Mouse (Mus musculus): ENCODE results near the gene Spns3. TPM values are rescaled to one million over a fixed set of nuclear protein-coding genes. Genes with fewer than 3 reads are reported as not detected.
A peak's percentile ranks its signal among the peaks of the same experiment; 100 is the strongest.

Spns3 gene
- polyA plus RNA-seq, 1 experiment: 0.02 TPM

- H3K4me3 ChIP-seq: no peak overlapping the region
- peak overlapping the region; percentile 37 for H3K4me2 ChIP-seq (ENCODE audit: low read depth)
- peaks cover 20% of the 10 kb centered on the region for H3K27me3 ChIP-seq (ENCODE audit: control insufficient read depth, insufficient read depth, insufficient read length)
- no peaks in the 10 kb centered on the region for H3K79me2 ChIP-seq (ENCODE audit: control insufficient read depth, insufficient read depth)
- H3K36me3 ChIP-seq (ENCODE audit: control insufficient read depth, insufficient read depth): no peaks in the 10 kb centered on the region
- TF ChIP-seq USF1 (IDR thresholded peaks at IDR 0.05; ENCODE audit: low read depth) (no peak), POLR2AphosphoS2 (IDR thresholded peaks at IDR 0.05; ENCODE audit: insufficient read length, low read depth) (no peak), MYOD1 (IDR thresholded peaks at IDR 0.05; ENCODE audit: control insufficient read depth in 1 of 3, insufficient read length in 2 of 3, low read depth in 2 of 3) (no peak), TCF3 (IDR thresholded peaks at IDR 0.05; ENCODE audit: insufficient read length, low read depth) (no peak), MYOG (IDR thresholded peaks at IDR 0.05; ENCODE audit: control insufficient read depth in 1 of 3, insufficient read depth in 1 of 3, insufficient read length in 2 of 3, low read depth in 2 of 3) (no peak), SRF (IDR thresholded peaks at IDR 0.05; ENCODE audit: control insufficient read depth, insufficient read length, low read depth) (no peak), POLR2A (IDR thresholded peaks at IDR 0.05; ENCODE audit: insufficient read length, low read depth) (no peak)
- H3ac ChIP-seq (ENCODE audit: control insufficient read depth, insufficient read length): no peak overlapping the region
Observed at GRCm38 (mm10) chr11:72564232-72564807, 14.0 kb upstream of the Spns3 start.

GRCm38 (mm10) chr11:72560661-72561060 lies 10.4 kb upstream of the Spns3 start:
- Histone ChIP-seq H3K27me3 (ENCODE audit: control insufficient read depth, insufficient read depth, insufficient read length) (peaks cover 20% of the 10 kb centered on the region), H3K36me3 (ENCODE audit: control insufficient read depth, insufficient read depth) (no peaks in the 10 kb centered on the region), H3ac (ENCODE audit: control insufficient read depth, insufficient read length) (no peak overlapping the region), H3K4me2 (ENCODE audit: low read depth) (no peak overlapping the region), H3K79me2 (ENCODE audit: control insufficient read depth, insufficient read depth) (no peaks in the 10 kb centered on the region), H3K4me3 (no peak overlapping the region)
- TF ChIP-seq TCF12 (IDR thresholded peaks at IDR 0.05; ENCODE audit: insufficient read depth, poor library complexity, severe bottlenecking) (no peak), POLR2A (IDR thresholded peaks at IDR 0.05; ENCODE audit: insufficient read length, low read depth) (no peak), USF1 (IDR thresholded peaks at IDR 0.05; ENCODE audit: low read depth) (no peak), MYOG (IDR thresholded peaks at IDR 0.05; ENCODE audit: control insufficient read depth in 1 of 3, insufficient read depth in 1 of 3, insufficient read length in 2 of 3, low read depth in 2 of 3) (no peak), TCF3 (IDR thresholded peaks at IDR 0.05; ENCODE audit: insufficient read length, low read depth) (no peak), SRF (IDR thresholded peaks at IDR 0.05; ENCODE audit: control insufficient read depth, insufficient read length, low read depth) (no peak), POLR2AphosphoS2 (IDR thresholded peaks at IDR 0.05; ENCODE audit: insufficient read length, low read depth) (no peak), MYOD1 (IDR thresholded peaks at IDR 0.05; ENCODE audit: control insufficient read depth in 1 of 3, insufficient read length in 2 of 3, low read depth in 2 of 3) (no peak), REST (IDR thresholded peaks at IDR 0.05; ENCODE audit: insufficient read depth, insufficient read length) (no peak), CEBPB (IDR thresholded peaks at IDR 0.05; ENCODE audit: insufficient read depth, poor library complexity, severe bottlenecking) (no peak)

GRCm38 (mm10) chr11:72558155-72558554 lies 7.8 kb upstream of the Spns3 start:
- no peak for TF ChIP-seq TCF3 (IDR thresholded peaks at IDR 0.05; ENCODE audit: insufficient read length, low read depth)
- no peak for TF ChIP-seq TCF12 (IDR thresholded peaks at IDR 0.05; ENCODE audit: insufficient read depth, poor library complexity, severe bottlenecking)
- no peak for TF ChIP-seq MYOG (IDR thresholded peaks at IDR 0.05; ENCODE audit: control insufficient read depth in 1 of 3, insufficient read depth in 1 of 3, insufficient read length in 2 of 3, low read depth in 2 of 3)
- Histone ChIP-seq H3K4me3 (no peak overlapping the region), H3K79me2 (ENCODE audit: control insufficient read depth, insufficient read depth) (no peaks in the 10 kb centered on the region), H3K27me3 (ENCODE audit: control insufficient read depth, insufficient read depth, insufficient read length) (peaks cover 20% of the 10 kb centered on the region), H3ac (ENCODE audit: control insufficient read depth, insufficient read length) (no peak overlapping the region), H3K36me3 (ENCODE audit: control insufficient read depth, insufficient read depth) (no peaks in the 10 kb centered on the region), H3K4me2 (ENCODE audit: low read depth) (no peak overlapping the region)

- no peaks in the 10 kb centered on the region for H3K36me3 ChIP-seq (ENCODE audit: control insufficient read depth, insufficient read depth)
- H3K79me2 ChIP-seq (ENCODE audit: control insufficient read depth, insufficient read depth): no peaks in the 10 kb centered on the region
- H3ac ChIP-seq (ENCODE audit: control insufficient read depth, insufficient read length): no peak overlapping the region
- H3K4me3 ChIP-seq: no peak overlapping the region
- peaks cover 14% of the 10 kb centered on the region for H3K27me3 ChIP-seq (ENCODE audit: control insufficient read depth, insufficient read depth, insufficient read length)
- H3K4me2 ChIP-seq (ENCODE audit: low read depth): no peak overlapping the region
- TF ChIP-seq TCF3 (IDR thresholded peaks at IDR 0.05; ENCODE audit: insufficient read length, low read depth) (no peak), MYOD1 (IDR thresholded peaks at IDR 0.05; ENCODE audit: control insufficient read depth in 1 of 3, insufficient read length in 2 of 3, low read depth in 2 of 3) (no peak), SRF (IDR thresholded peaks at IDR 0.05; ENCODE audit: control insufficient read depth, insufficient read length, low read depth) (no peak), E2F4 (IDR thresholded peaks at IDR 0.05; ENCODE audit: insufficient read depth) (no peak), CEBPB (IDR thresholded peaks at IDR 0.05; ENCODE audit: insufficient read depth, poor library complexity, severe bottlenecking) (no peak), TCF12 (IDR thresholded peaks at IDR 0.05; ENCODE audit: insufficient read depth, poor library complexity, severe bottlenecking) (no peak), MYOG (IDR thresholded peaks at IDR 0.05; ENCODE audit: control insufficient read depth in 1 of 3, insufficient read depth in 1 of 3, insufficient read length in 2 of 3, low read depth in 2 of 3) (no peak), MAX (IDR thresholded peaks at IDR 0.05; ENCODE audit: low read depth) (no peak), REST (IDR thresholded peaks at IDR 0.05; ENCODE audit: insufficient read depth, insufficient read length) (no peak), POLR2AphosphoS2 (IDR thresholded peaks at IDR 0.05; ENCODE audit: insufficient read length, low read depth) (no peak), USF1 (IDR thresholded peaks at IDR 0.05; ENCODE audit: low read depth) (no peak)
Observed at GRCm38 (mm10) chr11:72556953-72557352, 6.6 kb upstream of the Spns3 start.

- Histone ChIP-seq H3K79me2 (ENCODE audit: control insufficient read depth, insufficient read depth) (no peaks in the 10 kb centered on the region), H3K4me3 (no peak overlapping the region), H3K4me2 (ENCODE audit: low read depth) (no peak overlapping the region), H3K27me3 (ENCODE audit: control insufficient read depth, insufficient read depth, insufficient read length) (peaks cover 13% of the 10 kb centered on the region), H3ac (ENCODE audit: control insufficient read depth, insufficient read length) (no peak overlapping the region), H3K36me3 (ENCODE audit: control insufficient read depth, insufficient read depth) (no peaks in the 10 kb centered on the region)
- no peak for TF ChIP-seq TCF3 (IDR thresholded peaks at IDR 0.05; ENCODE audit: insufficient read length, low read depth)
- no peak for TF ChIP-seq USF1 (IDR thresholded peaks at IDR 0.05; ENCODE audit: low read depth)
- TF ChIP-seq MYOG (IDR thresholded peaks at IDR 0.05; ENCODE audit: control insufficient read depth in 1 of 3, insufficient read depth in 1 of 3, insufficient read length in 2 of 3, low read depth in 2 of 3): no peak
- TF ChIP-seq POLR2A (IDR thresholded peaks at IDR 0.05; ENCODE audit: insufficient read length, low read depth): no peak
- no peak for TF ChIP-seq MAX (IDR thresholded peaks at IDR 0.05; ENCODE audit: low read depth)
- no peak for TF ChIP-seq POLR2AphosphoS2 (IDR thresholded peaks at IDR 0.05; ENCODE audit: insufficient read length, low read depth)
- TF ChIP-seq CEBPB (IDR thresholded peaks at IDR 0.05; ENCODE audit: insufficient read depth, poor library complexity, severe bottlenecking): no peak
- no peak for TF ChIP-seq TCF12 (IDR thresholded peaks at IDR 0.05; ENCODE audit: insufficient read depth, poor library complexity, severe bottlenecking)
- no peak for TF ChIP-seq SRF (IDR thresholded peaks at IDR 0.05; ENCODE audit: control insufficient read depth, insufficient read length, low read depth)
- no peak for TF ChIP-seq REST (IDR thresholded peaks at IDR 0.05; ENCODE audit: insufficient read depth, insufficient read length)
- TF ChIP-seq E2F4 (IDR thresholded peaks at IDR 0.05; ENCODE audit: insufficient read depth): no peak
- TF ChIP-seq MYOD1 (IDR thresholded peaks at IDR 0.05; ENCODE audit: control insufficient read depth in 1 of 3, insufficient read length in 2 of 3, low read depth in 2 of 3): no peak
Observed at GRCm38 (mm10) chr11:72556470-72556869, 6.2 kb upstream of the Spns3 start.

Data from myocyte (in vitro differentiated cells).